Mouse (Mus musculus) CH12.LX (cell line): ENCODE measurements around the gene Atpaf1. TPM values are rescaled to one million over a fixed set of nuclear protein-coding genes. Genes with fewer than 3 reads are reported as not detected.

Experiments
- DNase-seq: peaks from one replicate; pipeline ENCODE4 v3.0.0-alpha.2; 2013; ENCODE audit errors: extremely low read depth
- H3K27ac ChIP-seq: 2 replicates; pipeline ENCODE4 v1.5.1; 2012; ENCODE audit warnings: low read depth, mild to moderate bottlenecking, control low read depth, moderate library complexity; ENCODE audit not compliant: insufficient read depth
- H3K27me3 ChIP-seq: replicated peaks from 2 replicates; pipeline ENCODE3; 2012; ENCODE audit warnings: inconsistent platforms
- H3K36me3 ChIP-seq, 2 experiments: replicated peaks in 1 of 2; 2 replicates each; pipeline versions ENCODE3 to v1.6.1; 2012; ENCODE audit warnings: inconsistent platforms in 1 of 2, low read length in 1 of 2, mild to moderate bottlenecking in 1 of 2, mixed read lengths in 1 of 2, moderate library complexity in 1 of 2; ENCODE audit not compliant: control insufficient read depth in 1 of 2, insufficient read depth in 1 of 2
- H3K4me1 ChIP-seq, 2 experiments: 2 replicates each; pipeline ENCODE4 v1.6.1; 2012; ENCODE audit warnings: inconsistent platforms in 1 of 2, moderate library complexity in 1 of 2; ENCODE audit not compliant: insufficient read depth in 2 of 2, control insufficient read depth in 1 of 2
- H3K4me2 ChIP-seq: 2 replicates; pipeline ENCODE4 v1.6.1; 2012; ENCODE audit warnings: low read depth, mild to moderate bottlenecking, control low read depth; ENCODE audit not compliant: poor library complexity, insufficient read depth, severe bottlenecking
- H3K4me3 ChIP-seq, 3 experiments: fragments of 150-350 bp in 1 of 3; sonication (generic) in 1 of 3; replicated peaks in 1 of 3; 2 replicates each; pipeline versions ENCODE3 to v1.5.1; 2011 to 2012; ENCODE audit warnings: low read depth in 2 of 3, low read length in 2 of 3, mild to moderate bottlenecking in 2 of 3, moderate library complexity in 2 of 3, control low read depth in 1 of 3, improper control_type of control experiment in 1 of 3, inconsistent platforms in 1 of 3, mixed read lengths in 1 of 3; ENCODE audit not compliant: poor library complexity in 1 of 3
- H3K79me2 ChIP-seq: replicated peaks from 2 replicates; pipeline ENCODE4 v1.6.1; 2012; ENCODE audit warnings: mild to moderate bottlenecking, moderate library complexity; ENCODE audit not compliant: control insufficient read depth, poor library complexity, insufficient read depth, severe bottlenecking; ENCODE audit errors: extremely low read depth
- H3K9ac ChIP-seq: 2 replicates; pipeline ENCODE4 v1.6.1; 2012; ENCODE audit warnings: low read depth, mild to moderate bottlenecking, control low read depth, moderate library complexity; ENCODE audit not compliant: insufficient read depth
- H3K9me3 ChIP-seq: replicated peaks from 2 replicates; pipeline ENCODE3; 2012; ENCODE audit warnings: low read length, inconsistent platforms, mixed read lengths
- CHD1 ChIP-seq: IDR thresholded peaks from 2 replicates; pipeline ENCODE4 v1.6.1; 2012; ENCODE audit warnings: low read depth, low read length, improper control_type of control experiment, inconsistent platforms
- CHD2 ChIP-seq: IDR thresholded peaks from 2 replicates; pipeline ENCODE4 v1.6.1; 2011; ENCODE audit warnings: low read length, improper control_type of control experiment
- CTCF ChIP-seq, 2 experiments: IDR thresholded peaks in 1 of 2; conservative IDR thresholded peaks in 1 of 2; 2 replicates each; pipeline ENCODE4 v1.5.1; 2011 to 2012; ENCODE audit warnings: low read depth in 2 of 2, low read length in 2 of 2, improper control_type of control experiment in 1 of 2, inconsistent platforms in 1 of 2, mild to moderate bottlenecking in 1 of 2, moderate library complexity in 1 of 2
- E2F4 ChIP-seq: IDR thresholded peaks from 2 replicates; pipeline ENCODE4 v1.6.1; 2011; ENCODE audit warnings: low read depth, low read length, improper control_type of control experiment; ENCODE audit not compliant: insufficient replicate concordance
- ETS1 ChIP-seq: conservative IDR thresholded peaks from 2 replicates; pipeline ENCODE4 v1.6.1; 2012; ENCODE audit warnings: low read depth, mild to moderate bottlenecking, inconsistent platforms, low read length, improper control_type of control experiment, moderate library complexity
- MEF2A ChIP-seq: IDR thresholded peaks from 2 replicates; pipeline ENCODE4 v1.6.1; 2014; ENCODE audit warnings: low read depth, mild to moderate bottlenecking, inconsistent platforms, low read length, improper control_type of control experiment, borderline replicate concordance
- MXI1 ChIP-seq: IDR thresholded peaks from 2 replicates; pipeline ENCODE4 v1.6.1; 2011; ENCODE audit warnings: mild to moderate bottlenecking, low read depth, low read length, improper control_type of control experiment
- PAX5 ChIP-seq: IDR thresholded peaks from 2 replicates; pipeline ENCODE4 v1.6.1; 2012; ENCODE audit warnings: low read length, inconsistent platforms, mixed read lengths
- POLR2A ChIP-seq: IDR thresholded peaks from 2 replicates; pipeline ENCODE4 v1.6.1; 2011; ENCODE audit warnings: low read depth, mild to moderate bottlenecking, improper control_type of control experiment, low read length
- RAD21 ChIP-seq: IDR thresholded peaks from 2 replicates; pipeline ENCODE4 v1.6.1; 2011; ENCODE audit warnings: low read depth, mild to moderate bottlenecking, low read length, improper control_type of control experiment, moderate library complexity
- RCOR1 ChIP-seq: conservative IDR thresholded peaks from 2 replicates; pipeline ENCODE4 v1.6.1; 2012; ENCODE audit warnings: low read depth, mild to moderate bottlenecking, inconsistent platforms, low read length, improper control_type of control experiment
- SIN3A ChIP-seq: IDR thresholded peaks from 2 replicates; pipeline ENCODE4 v1.6.1; 2012; ENCODE audit warnings: low read length, improper control_type of control experiment, inconsistent platforms
- SMC3 ChIP-seq: IDR thresholded peaks from 2 replicates; pipeline ENCODE4 v1.6.1; 2011; ENCODE audit warnings: low read depth, low read length, improper control_type of control experiment
- TBP ChIP-seq: conservative IDR thresholded peaks from 2 replicates; pipeline ENCODE4 v1.6.1; 2011; ENCODE audit warnings: low read depth, low read length, improper control_type of control experiment
- USF1 ChIP-seq: IDR thresholded peaks from 2 replicates; pipeline ENCODE4 v1.6.1; 2014; ENCODE audit warnings: low read depth, mild to moderate bottlenecking, inconsistent platforms, low read length, improper control_type of control experiment
- ZNF384 ChIP-seq: IDR thresholded peaks from 2 replicates; pipeline ENCODE4 v1.6.1; 2012; ENCODE audit warnings: low read depth, low read length, improper control_type of control experiment, inconsistent platforms
- dilution Hi-C: fragments of 300-500 bp; cut with MboI; formaldehyde crosslinking; loops from 2 replicates; pipeline ENCODE4 v1.14.3; 2020; ENCODE audit warnings: low sequenced_read_pairs; ENCODE audit not compliant: extremely low pct_unique_long_range_greater_than_20kb, extremely low pct_ligation_motif_present
- in situ Hi-C: fragments of 300-500 bp; cut with MboI; formaldehyde crosslinking; loops from 3 replicates; pipeline ENCODE4 v1.14.3; 2019; ENCODE audit warnings: low sequenced_read_pairs, low pct_ligation_motif_present, low pct_unique_long_range_greater_than_20kb, mixed read lengths
- polyA plus RNA-seq: library from polyadenylated mRNA; unstranded; fragments of >175 nt; gene quantifications from 2 replicates; pipeline ENCODE4 v1.2.1, GENCODE M21; 2012; ENCODE audit warnings: low read depth; ENCODE audit not compliant: insufficient read length
- total RNA-seq, 2 experiments: library from RNA; depleted of rRNA; stranded (reverse); fragments of 300-350 nt in 1 of 2; fragments of >200 nt in 1 of 2; gene quantifications; 2 replicates each; pipeline ENCODE4 v1.2.3; 2012 to 2014

Gene Atpaf1
- total and polyA plus RNA-seq, 3 experiments = 24.3 to 36.3 (median 27.7) TPM

DNA sequence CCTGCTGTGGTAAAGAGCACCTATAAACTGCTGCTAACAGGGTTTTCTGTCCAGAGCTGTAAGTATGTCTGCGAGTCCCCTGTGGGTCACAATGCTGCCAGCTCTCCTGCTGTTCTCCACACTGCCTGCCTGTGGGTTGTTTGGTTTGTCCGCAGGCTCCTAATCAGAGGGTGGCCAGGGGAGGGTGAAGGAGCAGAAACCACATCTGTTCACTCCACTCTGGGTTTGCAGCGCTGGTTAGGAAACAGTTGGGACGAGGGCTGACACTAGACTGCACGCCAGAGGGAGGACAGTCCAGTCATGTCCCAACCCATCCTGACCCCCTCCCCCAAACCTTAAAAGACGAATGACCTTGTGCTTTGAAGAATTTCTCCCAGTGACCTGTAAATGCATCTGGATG, 70.5 kb downstream of the Atpaf1 start:
- no peaks in the 10 kb centered on the region; the same call in 1 of the 2 replicates for H3K79me2 ChIP-seq
- H3K4me3 ChIP-seq = no peak overlapping the region
- peaks cover 58 to 88% of the 10 kb centered on the region in 2 experiments for H3K36me3 ChIP-seq
- H3K9ac ChIP-seq = no peak overlapping the region
- no peaks in the 10 kb centered on the region for H3K27me3 ChIP-seq
- no peak for TF ChIP-seq USF1
- no peak for TF ChIP-seq MEF2A
- TF ChIP-seq, all 38 proteins: peak for 0
- Histone ChIP-seq H3K27ac (no peak overlapping the region; the same call in 1 of the 2 replicates), H3K4me1 (peaks cover 24 to 71% of the 10 kb centered on the region in 2 experiments), H3K9me3 (peaks cover 4% of the 10 kb centered on the region), H3K4me2 (no peak overlapping the region)
- in situ Hi-C loops (no loop called here), dilution Hi-C loops (no loop called here)
- DNase-seq = no peak

DNA sequence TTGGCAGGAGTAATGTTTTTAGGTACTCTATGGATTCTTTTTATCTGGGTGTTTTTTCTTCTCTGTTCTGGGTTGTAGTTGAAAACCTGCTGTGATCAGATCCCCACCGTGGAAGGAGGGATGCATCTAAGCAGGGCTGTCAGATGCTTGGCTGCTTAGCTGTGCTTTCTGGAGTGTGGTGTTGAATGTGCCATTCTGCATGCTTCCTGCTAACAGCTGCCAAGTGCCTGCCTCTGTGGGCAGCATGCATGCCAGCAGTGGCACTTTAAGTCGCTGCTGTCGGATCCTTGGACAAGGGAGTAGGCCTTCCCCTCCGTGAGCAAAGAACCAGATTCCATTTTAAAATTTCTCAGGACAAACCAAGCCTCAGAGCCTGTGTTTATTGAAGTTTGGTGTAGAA, 71.0 kb downstream of the Atpaf1 start:
- in situ Hi-C loops (no loop called here), dilution Hi-C loops (no loop called here)
- peak overlapping the region; percentile 53 for H3K27ac ChIP-seq
- H3K27me3 ChIP-seq = no peaks in the 10 kb centered on the region
- no peak overlapping the region for H3K4me2 ChIP-seq
- no peak overlapping the region for H3K4me3 ChIP-seq
- peaks cover 58 to 88% of the 10 kb centered on the region in 2 experiments for H3K36me3 ChIP-seq
- peaks cover 22 to 66% of the 10 kb centered on the region in 2 experiments for H3K4me1 ChIP-seq
- peaks cover 4% of the 10 kb centered on the region for H3K9me3 ChIP-seq
- no peaks in the 10 kb centered on the region; the same call in 1 of the 2 replicates for H3K79me2 ChIP-seq
- TF ChIP-seq CHD1 (no peak), E2F4 (no peak), CTCF (conservative IDR thresholded peaks at IDR 0.05 in 1 of 2, IDR thresholded peaks at IDR 0.05 in 1 of 2; ENCODE audit: low read depth in 2 of 2, low read length in 2 of 2) (no peak), SMC3 (no peak), ETS1 (no peak), PAX5 (no peak), USF1 (no peak)
- no peak for DNase-seq
- H3K9ac ChIP-seq = no peak overlapping the region

DNA sequence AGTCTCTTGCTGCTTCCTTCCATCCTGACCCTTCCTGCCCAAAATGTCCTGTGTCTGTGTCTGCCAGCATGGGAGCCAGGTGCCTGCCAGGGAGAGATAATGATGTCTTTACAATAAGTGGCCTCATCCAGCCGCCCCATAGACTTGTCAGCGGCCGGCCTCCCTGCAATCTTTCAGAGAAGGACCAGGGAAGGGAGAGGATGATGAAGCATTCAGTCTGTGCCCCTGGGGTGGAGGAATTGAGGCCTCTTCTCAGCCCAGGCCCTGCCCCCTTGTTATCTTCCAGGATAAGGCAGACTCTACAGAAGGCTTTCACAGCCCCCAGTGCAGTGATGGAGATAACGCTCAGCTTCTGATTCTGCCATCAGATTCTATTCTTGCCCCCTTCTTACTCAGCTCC, 71.7 kb downstream of the Atpaf1 start:
- no peaks in the 10 kb centered on the region for H3K27me3 ChIP-seq
- peak overlapping the region; percentile 59 for H3K27ac ChIP-seq
- H3K36me3 ChIP-seq = peaks cover 57 to 88% of the 10 kb centered on the region in 2 experiments
- no peak overlapping the region for H3K4me2 ChIP-seq
- no peak overlapping the region for H3K9ac ChIP-seq
- peaks cover 22 to 59% of the 10 kb centered on the region in 2 experiments for H3K4me1 ChIP-seq
- in situ Hi-C loops (no loop called here), dilution Hi-C loops (no loop called here)
- no peak for TF ChIP-seq RCOR1
- TF ChIP-seq MEF2A = no peak
- no peak for TF ChIP-seq CHD1
- no peak for TF ChIP-seq TBP
- no peak for TF ChIP-seq CHD2
- TF ChIP-seq POLR2A = no peak
- TF ChIP-seq SIN3A = no peak
- TF ChIP-seq MXI1 = no peak
- TF ChIP-seq RAD21 = no peak
- no peak for TF ChIP-seq ZNF384
- peak; percentile 39 for DNase-seq
- no peak overlapping the region for H3K4me3 ChIP-seq
- H3K79me2 ChIP-seq = no peaks in the 10 kb centered on the region; the same call in 1 of the 2 replicates
- peaks cover under 1% of the 10 kb centered on the region for H3K9me3 ChIP-seq
